Mouse (Mus musculus) embryonic facial prominence, embryonic 11.5 days (tissue): ENCODE results near the gene Cnksr1. TPM values are rescaled to one million over a fixed set of nuclear protein-coding genes. Genes with fewer than 3 reads are reported as not detected.

ENCODE experiments used
- ATAC-seq: fragments of 200-750 bp; cut with Nextera tagmentation; replicated peaks from 2 replicates; pipeline ENCODE4 v1.8.0; 2017; ENCODE audit warnings: low read depth; ENCODE audit not compliant: insufficient number of reproducible peaks, low FRiP score, low TSS enrichment
- DNase-seq: peaks from one replicate; pipeline ENCODE4 v3.0.0-alpha.2; 2015; ENCODE audit warnings: low spot score
- H3K27ac ChIP-seq: fragments of 300-500 bp; sonication (generic); replicated peaks from 2 replicates; pipeline ENCODE4 v1.5.1; 2014; ENCODE audit warnings: mild to moderate bottlenecking, low read depth, low read length, control low read depth
- H3K27me3 ChIP-seq: fragments of 300-500 bp; sonication (generic); 2 replicates; pipeline ENCODE4 v1.6.1; 2014; ENCODE audit warnings: mild to moderate bottlenecking, low read length, moderate library complexity, mixed read lengths; ENCODE audit not compliant: control insufficient read depth, insufficient read depth
- H3K36me3 ChIP-seq: fragments of 300-500 bp; sonication (generic); replicated peaks from 2 replicates; pipeline ENCODE4 v1.6.1; 2014; ENCODE audit warnings: low read depth, mild to moderate bottlenecking, low read length, moderate library complexity, mixed read lengths; ENCODE audit not compliant: control insufficient read depth, insufficient read depth
- H3K4me1 ChIP-seq: fragments of 300-500 bp; sonication (generic); 2 replicates; pipeline ENCODE4 v1.6.1; 2014; ENCODE audit warnings: low read length, mixed read lengths; ENCODE audit not compliant: control insufficient read depth, insufficient read depth
- H3K4me2 ChIP-seq: fragments of 300-500 bp; sonication (generic); 2 replicates; pipeline ENCODE4 v1.6.1; 2014; ENCODE audit warnings: low read depth, mild to moderate bottlenecking, control low read depth, low read length, moderate library complexity
- H3K4me3 ChIP-seq: fragments of 300-500 bp; sonication (generic); 2 replicates; pipeline ENCODE4 v1.5.1; 2014; ENCODE audit warnings: low read depth, low read length, control low read depth
- H3K9ac ChIP-seq: fragments of 300-500 bp; sonication (generic); replicated peaks from 2 replicates; pipeline ENCODE4 v1.6.1; 2014; ENCODE audit warnings: mild to moderate bottlenecking, control low read depth, low read length
- H3K9me3 ChIP-seq: fragments of 300-500 bp; sonication (generic); replicated peaks from 2 replicates; pipeline ENCODE4 v1.6.1; 2016; ENCODE audit warnings: mild to moderate bottlenecking, low read length, inconsistent platforms, mixed read lengths; ENCODE audit not compliant: control insufficient read depth
- WGBS: fragments of 180-500 bp; shearing (Covaris S2); extraction: QIAGEN DNeasy Blood & Tissue Kit; methylation state at CpG from one replicate; pipeline ENCODE4 v1.1.7; 2014; 5-methylcytosine and 5-hydroxymethylcytosine counted together
- polyA plus RNA-seq: library from polyadenylated mRNA; unstranded; fragments of >200 nt; fragmentation: Nextera tagmentation; extraction: Ambion mirVana; gene quantifications from 2 replicates; pipeline ENCODE4 v1.2.1, GENCODE M21; 2014

Cnksr1 gene
- polyA plus RNA-seq, 1 experiment from 2014 or later, result 0.93 TPM

DNA sequence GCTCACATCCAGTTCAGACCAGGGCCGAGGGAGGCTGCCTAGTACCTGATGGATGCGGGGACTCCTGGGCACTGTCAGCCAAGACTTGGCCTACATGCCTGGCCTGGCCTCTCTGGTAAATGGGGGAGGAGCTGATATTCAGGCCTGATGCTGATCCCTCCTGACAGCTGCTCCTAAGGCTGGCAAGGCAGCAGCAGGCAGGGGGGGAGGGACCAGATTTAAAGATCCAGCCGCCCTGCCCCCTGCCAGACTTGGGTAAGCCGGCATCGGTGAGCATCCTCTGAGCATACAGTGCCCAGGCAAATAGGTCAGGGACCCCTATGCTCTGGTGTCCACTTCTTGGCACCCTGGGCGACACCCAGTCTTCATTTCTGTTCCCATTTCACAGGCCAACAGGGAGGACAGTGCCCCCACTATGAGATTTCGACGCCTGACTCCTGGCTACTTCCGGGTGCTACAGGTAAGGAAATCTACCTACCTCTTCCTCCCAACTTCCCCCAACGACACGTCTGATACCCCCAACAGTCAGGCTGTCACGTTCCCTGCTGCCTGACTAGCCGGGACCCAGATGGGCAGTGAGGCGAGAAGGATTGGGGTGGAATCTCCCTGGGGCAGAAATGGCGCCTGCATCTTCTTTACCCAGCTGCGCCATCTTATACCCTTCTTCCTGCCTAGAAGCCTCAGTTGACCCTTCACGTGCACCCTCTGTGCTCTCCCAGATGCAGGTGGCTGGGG is 5.5 kb upstream of the Cnksr1 start, which contains the start of gene E130218I03Rik:
TSS of gene E130218I03Rik (plus strand) at position 147 of the 735 bp plus-strand sequence.
- Histone ChIP-seq H3K9ac (no peak within 1 kb of the TSS), H3K4me1 (no peaks in the 10 kb centered on the region; the same call in none of the 2 replicates)
- no peak for DNase-seq

DNA sequence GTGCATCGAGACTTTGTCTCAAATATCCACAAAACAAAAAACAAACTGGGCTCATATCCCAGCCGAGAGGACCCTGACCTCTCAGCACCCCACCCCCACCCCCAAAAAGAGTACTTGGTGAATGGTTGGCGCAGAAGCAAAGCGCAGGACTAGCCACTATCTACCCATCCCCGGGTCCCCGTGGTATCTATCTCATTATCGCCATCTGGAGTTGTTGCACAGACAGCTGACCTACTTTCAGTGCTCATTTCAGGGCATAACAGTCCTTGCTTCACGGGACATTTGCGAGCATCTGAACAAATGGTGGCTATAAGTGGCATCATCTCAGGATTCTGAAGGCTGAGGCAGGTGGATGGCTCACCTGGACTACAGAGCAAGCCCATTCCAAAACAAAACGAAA is 487 bp upstream of the Cnksr1 start:
- Histone ChIP-seq H3K9ac (no peak overlapping the region), H3K27me3 (peaks cover 4% of the 10 kb centered on the region; the same call in 1 of the 2 replicates), H3K4me2 (no peak overlapping the region), H3K9me3 (no peaks in the 10 kb centered on the region), H3K27ac (no peak overlapping the region), H3K4me1 (peaks cover 2% of the 10 kb centered on the region; the same call in 1 of the 2 replicates), H3K4me3 (no peak overlapping the region), H3K36me3 (no peaks in the 10 kb centered on the region)
- DNase-seq, result no peak
- 12% methylated on average over 10 of the region's 10 CpGs for WGBS
- no peak for ATAC-seq

More for the DNA sequence above, 5.5 kb upstream of the Cnksr1 start, which contains the start of gene E130218I03Rik:
- peak within 1 kb of the TSS; percentile 79; the same call in 1 of the 2 replicates for H3K4me3 ChIP-seq
- no peak for ATAC-seq
- WGBS, result 86% methylated on average over 17 of the region's 17 CpGs
- H3K27ac ChIP-seq, result no peak within 1 kb of the TSS
- H3K9me3 ChIP-seq, result no peaks in the 10 kb centered on the region
- H3K27me3 ChIP-seq, result peaks cover 3% of the 10 kb centered on the region; the same call in 1 of the 2 replicates
- no peaks in the 10 kb centered on the region for H3K36me3 ChIP-seq
- peak within 1 kb of the TSS; percentile 88 for H3K4me2 ChIP-seq

DNA sequence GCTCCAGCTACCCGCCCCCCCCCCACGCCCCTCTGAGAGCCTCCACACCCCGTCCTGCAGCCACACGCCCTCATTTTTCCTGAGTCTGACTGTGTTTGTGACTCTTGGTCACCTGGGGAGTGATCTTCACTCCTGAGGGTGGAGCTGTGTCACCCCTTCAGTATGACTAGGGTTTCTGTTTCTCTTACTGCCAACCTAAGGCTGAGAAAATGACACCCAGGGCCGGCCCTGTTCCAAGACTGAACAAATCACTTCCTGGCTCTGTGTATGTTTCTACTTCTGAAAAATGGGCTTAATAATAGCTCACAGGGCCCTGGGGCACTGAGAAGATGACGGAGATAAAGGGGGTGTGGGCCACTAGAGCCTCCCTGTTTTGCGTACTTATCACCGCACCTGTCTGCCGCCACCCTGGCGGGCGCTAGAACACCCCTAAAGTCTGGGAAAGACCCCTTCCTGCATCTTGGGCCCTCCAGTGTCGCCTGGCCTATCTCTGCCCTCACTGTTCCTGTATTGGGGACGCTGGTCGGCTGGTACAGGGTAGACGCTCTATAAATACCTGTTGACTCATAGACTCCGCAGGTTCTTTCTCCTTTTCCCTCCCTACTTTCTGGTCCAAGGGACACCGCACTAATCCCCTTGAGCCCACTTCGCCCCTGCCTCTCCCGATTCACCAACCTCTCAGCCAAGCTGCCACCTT is 469 bp downstream of the Cnksr1 start:
- H3K4me3 ChIP-seq, result peak overlapping the region; percentile 13
- H3K27me3 ChIP-seq, result peaks cover 4% of the 10 kb centered on the region; the same call in 1 of the 2 replicates
- no peaks in the 10 kb centered on the region for H3K9me3 ChIP-seq
- WGBS, result 19% methylated on average over 19 of the region's 19 CpGs
- DNase-seq, result no peak
- no peaks in the 10 kb centered on the region for H3K36me3 ChIP-seq
- H3K27ac ChIP-seq, result no peak overlapping the region
- H3K4me1 ChIP-seq, result peaks cover 2% of the 10 kb centered on the region; the same call in 1 of the 2 replicates
- no peak for ATAC-seq
- H3K4me2 ChIP-seq, result peak overlapping the region; percentile 29
- no peak overlapping the region for H3K9ac ChIP-seq

DNA sequence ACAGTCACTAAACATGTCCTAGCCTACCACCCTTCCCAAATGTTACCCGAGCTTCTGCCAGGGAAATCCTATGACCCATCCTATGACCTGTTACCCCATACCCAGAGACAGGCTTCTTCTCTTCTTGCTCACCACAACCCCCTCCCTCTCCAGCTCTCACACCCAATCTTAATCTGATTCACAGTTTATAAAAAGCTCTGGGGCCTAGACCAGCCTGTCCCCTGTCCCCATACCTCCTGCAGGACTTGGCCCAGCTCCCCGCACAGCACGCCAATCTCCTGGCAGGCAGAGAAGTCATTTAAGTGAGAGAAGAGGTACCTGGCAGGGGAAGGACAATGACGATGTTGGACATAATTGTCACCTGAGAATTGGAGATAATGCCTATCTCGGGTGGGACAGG is 3.3 kb downstream of the Cnksr1 start:
- Histone ChIP-seq H3K27me3 (peaks cover 4% of the 10 kb centered on the region; the same call in 1 of the 2 replicates), H3K4me3 (no peak overlapping the region), H3K4me2 (no peak overlapping the region), H3K9ac (no peak overlapping the region), H3K27ac (no peak overlapping the region), H3K9me3 (no peaks in the 10 kb centered on the region), H3K36me3 (no peaks in the 10 kb centered on the region), H3K4me1 (peaks cover 2% of the 10 kb centered on the region; the same call in 1 of the 2 replicates)
- 84% methylated on average over 5 of the region's 5 CpGs for WGBS
- ATAC-seq, result no peak
- no peak for DNase-seq

DNA sequence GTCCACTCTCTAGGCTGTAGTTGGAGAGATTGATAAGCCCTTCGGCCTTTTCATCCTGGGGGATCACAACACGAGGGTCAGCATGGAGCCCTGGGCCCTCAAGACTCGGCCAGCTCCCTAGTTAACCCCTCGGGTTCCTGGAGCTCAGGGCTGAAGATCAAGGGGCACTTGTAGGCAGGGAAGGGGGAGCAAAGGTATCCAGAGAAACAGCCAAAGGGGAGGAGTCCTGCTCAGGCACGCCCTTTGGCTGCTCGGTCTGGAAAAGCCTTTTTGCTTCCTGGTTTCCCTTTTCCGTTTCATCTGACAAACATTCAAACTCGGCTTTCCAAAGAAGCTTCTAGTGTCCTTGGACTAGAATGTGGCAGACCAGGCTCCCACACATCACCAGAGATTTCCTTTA is 7.8 kb downstream of the Cnksr1 start:
- no peaks in the 10 kb centered on the region for H3K9me3 ChIP-seq
- no peak overlapping the region for H3K9ac ChIP-seq
- DNase-seq (no peak), ATAC-seq (no peak)
- H3K27ac ChIP-seq, result no peak overlapping the region
- H3K4me3 ChIP-seq, result no peak overlapping the region
- 36% methylated on average over 8 of the region's 8 CpGs for WGBS
- H3K4me1 ChIP-seq, result no peaks in the 10 kb centered on the region
- no peaks in the 10 kb centered on the region for H3K27me3 ChIP-seq
- H3K4me2 ChIP-seq, result no peak overlapping the region
- H3K36me3 ChIP-seq, result no peaks in the 10 kb centered on the region

DNA sequence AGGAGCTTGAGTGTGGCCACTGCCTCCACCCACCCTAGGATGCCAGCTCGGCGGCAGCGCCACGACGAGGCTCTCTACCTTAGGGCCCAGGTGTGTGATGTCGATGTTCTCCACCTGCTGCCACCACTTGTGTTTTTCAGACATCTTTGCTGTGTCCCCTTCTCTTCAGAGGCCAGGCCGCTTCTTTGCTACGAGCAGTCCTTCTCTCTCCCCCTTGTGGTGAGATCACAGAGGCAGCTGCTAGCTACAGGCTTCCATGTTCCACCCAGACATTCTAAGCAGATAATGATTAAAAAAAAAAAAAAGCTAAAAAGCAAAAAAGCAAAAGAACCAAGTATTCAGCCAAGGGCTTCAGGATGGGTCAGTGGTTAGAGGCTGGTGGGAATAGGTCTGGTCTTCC is 11.0 kb downstream of the Cnksr1 start, which contains the start of gene Catsper4:
TSS of gene Catsper4 (minus strand) at position 190 of the 400 bp plus-strand sequence.
- H3K9me3 ChIP-seq, result no peaks in the 10 kb centered on the region
- H3K4me3 ChIP-seq, result no peak within 1 kb of the TSS
- no peaks in the 10 kb centered on the region for H3K4me1 ChIP-seq
- ATAC-seq, result no peak
- no peak within 1 kb of the TSS for H3K27ac ChIP-seq
- H3K36me3 ChIP-seq, result no peaks in the 10 kb centered on the region
- no peaks in the 10 kb centered on the region for H3K27me3 ChIP-seq
- no peak within 1 kb of the TSS for H3K9ac ChIP-seq
- DNase-seq, result no peak
- no peak within 1 kb of the TSS for H3K4me2 ChIP-seq
- WGBS, result 80% methylated on average over 8 of the region's 8 CpGs

DNA sequence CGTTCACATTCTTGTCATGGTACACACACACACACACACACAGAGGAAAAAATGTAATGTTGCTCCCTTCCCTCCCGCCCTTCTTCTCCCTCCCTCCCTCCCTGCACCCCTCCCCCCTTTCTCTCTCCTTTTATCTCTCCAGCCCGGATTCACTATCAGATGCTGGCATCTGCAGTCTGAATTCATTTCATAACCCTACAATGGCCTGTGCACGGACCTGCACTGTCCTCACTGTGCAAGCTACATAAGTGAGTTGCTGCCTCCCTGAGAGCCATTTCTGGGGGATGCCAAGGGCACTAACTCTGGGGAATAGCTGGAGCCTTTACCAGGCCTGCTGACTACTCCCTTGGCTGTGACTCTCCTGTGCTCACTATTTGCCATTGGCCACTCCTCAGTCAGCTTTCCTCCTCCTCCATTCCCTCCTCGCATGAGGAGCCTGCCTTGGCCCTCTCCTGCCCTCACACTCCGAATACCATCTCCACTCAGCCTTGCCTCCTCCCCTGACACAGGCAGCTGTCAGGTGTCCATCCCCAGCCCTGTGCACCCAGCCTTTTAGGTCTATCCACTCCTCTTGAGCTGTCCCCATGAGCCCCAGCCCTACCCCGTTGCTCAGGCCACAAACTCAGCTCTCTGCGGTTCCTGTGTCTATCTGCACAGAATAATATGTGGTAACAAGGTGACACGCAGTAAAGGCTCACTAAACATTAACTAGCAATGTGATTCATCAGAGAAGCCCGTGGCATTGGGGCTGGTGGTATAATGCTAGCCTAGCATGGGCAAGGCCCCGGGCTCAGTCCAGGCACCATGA is 15.2 kb downstream of the Cnksr1 start:
- no peak overlapping the region for H3K27ac ChIP-seq
- no peak overlapping the region for H3K9ac ChIP-seq
- ATAC-seq (no peak), DNase-seq (no peak)
- WGBS, result 70% methylated on average over 11 of the region's 11 CpGs
- no peaks in the 10 kb centered on the region for H3K27me3 ChIP-seq
- no peaks in the 10 kb centered on the region for H3K36me3 ChIP-seq
- no peaks in the 10 kb centered on the region for H3K9me3 ChIP-seq
- H3K4me3 ChIP-seq, result no peak overlapping the region
- no peaks in the 10 kb centered on the region for H3K4me1 ChIP-seq
- H3K4me2 ChIP-seq, result no peak overlapping the region
